Mouse (Mus musculus) forebrain, embryonic 11.5 days (tissue): ENCODE measurements around the gene Fads3. TPM values are rescaled to one million over a fixed set of nuclear protein-coding genes. Genes with fewer than 3 reads are reported as not detected.

Source experiments
- ATAC-seq: fragments of 200-750 bp; cut with Nextera tagmentation; replicated peaks from 2 replicates; pipeline ENCODE4 v1.8.0; 2017; ENCODE audit warnings: moderate TSS enrichment; ENCODE audit not compliant: low FRiP score
- DNase-seq: peaks from one replicate; pipeline ENCODE4 v3.0.0-alpha.2; 2017; ENCODE audit warnings: low spot score
- H3K27ac ChIP-seq: fragments of 300-500 bp; sonication (generic); 2 replicates; pipeline ENCODE4 v1.5.1; 2014; ENCODE audit warnings: low read depth, low read length
- H3K27me3 ChIP-seq: fragments of 300-500 bp; sonication (generic); 2 replicates; pipeline ENCODE4 v1.6.1; 2014; ENCODE audit warnings: mild to moderate bottlenecking, low read length, mixed read lengths; ENCODE audit not compliant: control insufficient read depth, insufficient read depth
- H3K36me3 ChIP-seq: fragments of 300-500 bp; sonication (generic); 2 replicates; pipeline ENCODE4 v1.6.1; 2014; ENCODE audit warnings: mild to moderate bottlenecking, low read length, moderate library complexity, mixed read lengths; ENCODE audit not compliant: control insufficient read depth, insufficient read depth
- H3K4me1 ChIP-seq: fragments of 300-500 bp; sonication (generic); replicated peaks from 2 replicates; pipeline ENCODE4 v1.6.1; 2014; ENCODE audit warnings: low read length, mixed read lengths; ENCODE audit not compliant: control insufficient read depth, insufficient read depth
- H3K4me2 ChIP-seq: fragments of 300-500 bp; sonication (generic); 2 replicates; pipeline ENCODE4 v1.6.1; 2014; ENCODE audit warnings: low read depth, mild to moderate bottlenecking, low read length, moderate library complexity, mixed read lengths; ENCODE audit not compliant: severe bottlenecking
- H3K4me3 ChIP-seq: fragments of 300-500 bp; sonication (generic); 2 replicates; pipeline ENCODE4 v1.5.1; 2014; ENCODE audit warnings: low read depth, low read length
- H3K9ac ChIP-seq: fragments of 300-500 bp; sonication (generic); 2 replicates; pipeline ENCODE4 v1.6.1; 2014; ENCODE audit warnings: low read length
- H3K9me3 ChIP-seq: fragments of 300-500 bp; sonication (generic); 2 replicates; pipeline ENCODE4 v1.6.1; 2016; ENCODE audit warnings: low read length, mixed read lengths; ENCODE audit not compliant: control insufficient read depth
- WGBS: fragments of 180-500 bp; shearing (Covaris S2); extraction: QIAGEN DNeasy Blood & Tissue Kit; methylation state at CpG from one replicate; pipeline ENCODE4 v1.1.7; 2014; 5-methylcytosine and 5-hydroxymethylcytosine counted together
- polyA plus RNA-seq: library from polyadenylated mRNA; unstranded; fragments of >200 nt; fragmentation: Nextera tagmentation; extraction: Ambion mirVana; gene quantifications from 2 replicates; pipeline ENCODE4 v1.2.1, GENCODE M21; 2014

Fads3 gene
- polyA plus RNA-seq, 1 experiment from 2014 or later, result 6.1 TPM

GRCm38 (mm10) chr19:10029746-10030145 lies 11.6 kb upstream of the Fads3 start:
- Histone ChIP-seq H3K36me3 (no peaks in the 10 kb centered on the region), H3K9me3 (no peaks in the 10 kb centered on the region), H3K4me2 (no peak overlapping the region), H3K9ac (no peak overlapping the region), H3K27me3 (no peaks in the 10 kb centered on the region), H3K4me1 (no peaks in the 10 kb centered on the region), H3K4me3 (no peak overlapping the region), H3K27ac (no peak overlapping the region)
- no peak for DNase-seq
- ATAC-seq, result no peak
- WGBS, result 89% methylated on average over 2 of the region's 2 CpGs

GRCm38 (mm10) chr19:10033211-10033973 lies 8.0 kb upstream of the Fads3 start:
- WGBS, result 29% methylated on average over 8 of the region's 8 CpGs

DNA sequence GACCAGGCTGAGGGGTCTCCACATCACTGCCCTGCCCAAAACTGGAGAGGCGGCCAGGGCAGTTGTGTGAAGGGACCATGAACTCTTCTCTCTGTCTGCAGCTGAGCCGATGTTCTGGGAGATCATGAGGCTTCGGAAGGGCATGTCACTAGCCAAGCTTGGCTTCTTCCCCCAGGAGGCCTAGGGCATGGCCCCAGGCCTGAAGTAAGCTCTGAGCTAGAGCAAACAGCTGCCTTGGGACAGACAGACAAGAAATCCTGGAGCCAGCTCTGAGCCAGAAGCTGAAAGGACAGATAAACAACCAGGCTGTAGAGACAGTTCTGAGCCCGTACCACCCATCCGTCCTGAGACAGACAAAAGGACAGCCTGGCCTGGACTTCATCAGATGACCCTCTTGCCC lies 7.0 kb upstream of the Fads3 start:
- Histone ChIP-seq H3K27me3 (no peaks in the 10 kb centered on the region), H3K4me2 (no peak overlapping the region), H3K9ac (no peak overlapping the region), H3K9me3 (no peaks in the 10 kb centered on the region), H3K36me3 (no peaks in the 10 kb centered on the region), H3K27ac (no peak overlapping the region), H3K4me1 (no peaks in the 10 kb centered on the region), H3K4me3 (no peak overlapping the region)
- ATAC-seq (no peak), DNase-seq (no peak)
- WGBS, result 85% methylated on average over 5 of the region's 5 CpGs

More at GRCm38 (mm10) chr19:10033211-10033973, 8.0 kb upstream of the Fads3 start:
- Histone ChIP-seq H3K4me1 (no peaks in the 10 kb centered on the region), H3K27me3 (no peaks in the 10 kb centered on the region), H3K27ac (no peak overlapping the region), H3K9ac (no peak overlapping the region), H3K36me3 (no peaks in the 10 kb centered on the region), H3K9me3 (no peaks in the 10 kb centered on the region), H3K4me3 (no peak overlapping the region), H3K4me2 (no peak overlapping the region)
- ATAC-seq (peak; percentile 57), DNase-seq (peak; percentile 75)

GRCm38 (mm10) chr19:10034785-10035447 lies 6.5 kb upstream of the Fads3 start:
- WGBS, result 56% methylated on average over 8 of the region's 8 CpGs
- Histone ChIP-seq H3K9ac (no peak overlapping the region), H3K27ac (no peak overlapping the region)

DNA sequence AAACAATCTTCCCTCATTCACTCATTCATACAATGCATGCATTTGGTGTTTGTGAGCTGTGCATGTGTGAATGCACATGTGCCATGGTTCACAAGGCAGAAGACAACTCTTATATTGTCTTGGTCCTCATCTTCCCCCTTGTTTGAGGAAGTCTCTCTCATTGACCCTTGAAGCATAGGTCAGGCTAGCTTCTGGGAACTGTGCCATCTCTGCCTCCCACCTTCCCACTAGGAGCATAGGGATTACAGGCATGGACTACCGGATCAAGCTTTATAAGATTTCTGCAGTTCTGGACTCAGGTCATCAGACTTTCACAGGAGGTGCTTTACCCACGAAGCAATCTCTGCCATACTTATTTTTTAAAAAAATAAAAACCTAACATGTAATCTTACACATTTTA lies 3.8 kb upstream of the Fads3 start:
- 73% methylated on average over 2 of the region's 2 CpGs for WGBS
- DNase-seq, result no peak
- no peaks in the 10 kb centered on the region for H3K36me3 ChIP-seq
- H3K4me1 ChIP-seq, result peaks cover 4% of the 10 kb centered on the region; the same call in 1 of the 2 replicates
- H3K9ac ChIP-seq, result no peak overlapping the region
- H3K4me2 ChIP-seq, result no peak overlapping the region
- no peaks in the 10 kb centered on the region for H3K9me3 ChIP-seq
- no peak overlapping the region for H3K4me3 ChIP-seq
- H3K27me3 ChIP-seq, result no peaks in the 10 kb centered on the region
- H3K27ac ChIP-seq, result no peak overlapping the region
- ATAC-seq, result no peak

More at GRCm38 (mm10) chr19:10034785-10035447, 6.5 kb upstream of the Fads3 start:
- Histone ChIP-seq H3K4me2 (no peak overlapping the region), H3K4me3 (no peak overlapping the region), H3K27me3 (no peaks in the 10 kb centered on the region), H3K36me3 (no peaks in the 10 kb centered on the region), H3K9me3 (no peaks in the 10 kb centered on the region), H3K4me1 (no peaks in the 10 kb centered on the region)
- ATAC-seq (peak; percentile 83), DNase-seq (peak; percentile 90)

- peaks cover 4% of the 10 kb centered on the region; the same call in 1 of the 2 replicates for H3K4me1 ChIP-seq
- 83% methylated on average over 3 of the region's 3 CpGs for WGBS
- no peak overlapping the region for H3K9ac ChIP-seq
- H3K36me3 ChIP-seq, result no peaks in the 10 kb centered on the region
- H3K9me3 ChIP-seq, result no peaks in the 10 kb centered on the region
- no peaks in the 10 kb centered on the region for H3K27me3 ChIP-seq
- DNase-seq, result no peak
- no peak overlapping the region for H3K4me3 ChIP-seq
- H3K4me2 ChIP-seq, result no peak overlapping the region
- H3K27ac ChIP-seq, result no peak overlapping the region
- no peak for ATAC-seq
Observed at GRCm38 (mm10) chr19:10038364-10038763, 3.0 kb upstream of the Fads3 start.

- Histone ChIP-seq H3K9me3 (no peaks in the 10 kb centered on the region), H3K27me3 (no peaks in the 10 kb centered on the region), H3K4me2 (no peak overlapping the region), H3K36me3 (no peaks in the 10 kb centered on the region), H3K4me1 (peaks cover 4% of the 10 kb centered on the region; the same call in 1 of the 2 replicates), H3K9ac (no peak overlapping the region), H3K4me3 (no peak overlapping the region), H3K27ac (no peak overlapping the region)
- 36% methylated on average over 3 of the region's 3 CpGs for WGBS
- no peak for ATAC-seq
- no peak for DNase-seq
Observed at GRCm38 (mm10) chr19:10038910-10039309, 2.5 kb upstream of the Fads3 start.

- DNase-seq, result no peak
- Histone ChIP-seq H3K27me3 (no peaks in the 10 kb centered on the region), H3K4me3 (no peak overlapping the region), H3K9ac (no peak overlapping the region), H3K36me3 (no peaks in the 10 kb centered on the region), H3K4me2 (no peak overlapping the region), H3K9me3 (no peaks in the 10 kb centered on the region), H3K27ac (no peak overlapping the region), H3K4me1 (peaks cover 4% of the 10 kb centered on the region; the same call in 1 of the 2 replicates)
- no peak for ATAC-seq
- 86% methylated on average over 2 of the region's 2 CpGs for WGBS
Observed at GRCm38 (mm10) chr19:10039615-10040014, 1.8 kb upstream of the Fads3 start.
